Mouse (Mus musculus) CH12.LX (cell line): ENCODE data around the gene Lpcat1.

Experiments used
- CTCF ChIP-seq, 2 experiments: IDR thresholded peaks in 1 of 2; conservative IDR thresholded peaks in 1 of 2; 2 replicates each; pipeline ENCODE4 v1.5.1; 2011 to 2012; ENCODE audit warnings: low read depth in 2 of 2, low read length in 2 of 2, improper control_type of control experiment in 1 of 2, inconsistent platforms in 1 of 2, mild to moderate bottlenecking in 1 of 2, moderate library complexity in 1 of 2
- IRF4 ChIP-seq: IDR thresholded peaks from 2 replicates; pipeline ENCODE4 v1.6.1; 2014; ENCODE audit warnings: low read depth, mild to moderate bottlenecking, inconsistent platforms, low read length, improper control_type of control experiment
- MAFK ChIP-seq: IDR thresholded peaks from 2 replicates; pipeline ENCODE4 v1.6.1; 2011; ENCODE audit warnings: low read length, improper control_type of control experiment; ENCODE audit not compliant: insufficient replicate concordance
- MXI1 ChIP-seq: IDR thresholded peaks from 2 replicates; pipeline ENCODE4 v1.6.1; 2011; ENCODE audit warnings: mild to moderate bottlenecking, low read depth, low read length, improper control_type of control experiment
- RAD21 ChIP-seq: IDR thresholded peaks from 2 replicates; pipeline ENCODE4 v1.6.1; 2011; ENCODE audit warnings: low read depth, mild to moderate bottlenecking, low read length, improper control_type of control experiment, moderate library complexity
- TCF12 ChIP-seq: IDR thresholded peaks from 2 replicates; pipeline ENCODE4 v1.6.1; 2014; ENCODE audit warnings: low read depth, mild to moderate bottlenecking, inconsistent platforms, low read length, improper control_type of control experiment
- UBTF ChIP-seq: IDR thresholded peaks from 2 replicates; pipeline ENCODE4 v1.6.1; 2012; ENCODE audit warnings: low read depth, mild to moderate bottlenecking, inconsistent platforms, low read length, improper control_type of control experiment, moderate library complexity
- USF1 ChIP-seq: IDR thresholded peaks from 2 replicates; pipeline ENCODE4 v1.6.1; 2014; ENCODE audit warnings: low read depth, mild to moderate bottlenecking, inconsistent platforms, low read length, improper control_type of control experiment
- USF2 ChIP-seq: conservative IDR thresholded peaks from 2 replicates; pipeline ENCODE4 v1.6.1; 2011; ENCODE audit warnings: low read depth, low read length, improper control_type of control experiment
- ZKSCAN1 ChIP-seq: IDR thresholded peaks from 2 replicates; pipeline ENCODE4 v1.6.1; 2012; ENCODE audit warnings: low read depth, inconsistent platforms, low read length, improper control_type of control experiment, borderline replicate concordance
- ZMIZ1 ChIP-seq: IDR thresholded peaks from 2 replicates; pipeline ENCODE4 v1.6.1; 2012; ENCODE audit warnings: low read depth, mild to moderate bottlenecking, inconsistent platforms, low read length, improper control_type of control experiment

DNA sequence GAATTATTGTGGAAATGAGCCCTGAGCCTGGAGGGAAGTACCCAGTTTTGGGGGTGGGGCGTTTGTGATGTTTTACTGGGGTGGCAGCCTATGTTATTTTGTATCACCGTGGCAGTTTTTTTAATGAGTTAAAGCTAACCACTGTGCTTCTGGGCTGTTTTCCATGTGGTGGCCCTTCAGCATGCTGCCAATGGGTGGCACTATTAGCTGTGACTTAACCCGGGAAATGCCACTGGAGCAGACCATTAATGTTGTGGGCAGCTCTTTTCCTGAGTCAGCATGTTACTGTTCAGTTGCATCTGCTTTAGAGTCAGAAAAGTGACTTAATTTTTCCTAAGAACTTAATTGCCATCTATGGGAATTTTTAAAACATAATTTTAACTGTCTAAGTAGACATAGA is 5.5 kb downstream of the Lpcat1 start:
- TF ChIP-seq IRF4 (no peak), RAD21 (no peak; the same call in none of the 2 replicates), MXI1 (no peak), MAFK (peak; percentile 85), USF1 (no peak), CTCF (conservative IDR thresholded peaks at IDR 0.05 in 1 of 2, IDR thresholded peaks at IDR 0.05 in 1 of 2; ENCODE audit: low read depth in 2 of 2, low read length in 2 of 2) (peak in 1 of 2 experiments; percentile 41; a peak in 2 of 4 replicates), TCF12 (no peak), ZMIZ1 (no peak), USF2 (no peak), ZKSCAN1 (no peak), UBTF (no peak)
